Mouse (Mus musculus) liver, embryonic 11.5 days (tissue): ENCODE data around the gene Olfr1002. TPM values are rescaled to one million over a fixed set of nuclear protein-coding genes. Genes with fewer than 3 reads are reported as not detected.
"Not testable (repeated sequence)": the region's sequence is repeated elsewhere in the genome, so short reads cannot be mapped to it uniquely, and the experiment has no call there.

Experiments
- ATAC-seq: fragments of 200-750 bp; cut with Nextera tagmentation; replicated peaks from 2 replicates; pipeline ENCODE4 v1.8.0; 2017; ENCODE audit warnings: moderate number of reproducible peaks, mild to moderate bottlenecking, moderate TSS enrichment, moderate library complexity; ENCODE audit not compliant: low FRiP score
- DNase-seq: peaks from one replicate; pipeline ENCODE4 v3.0.0-alpha.2; 2017; ENCODE audit warnings: low spot score
- H3K27ac ChIP-seq: fragments of 300-500 bp; sonication (generic); 2 replicates; pipeline ENCODE4 v1.5.1; 2014; ENCODE audit warnings: mild to moderate bottlenecking, low read depth, low read length, control low read depth
- H3K27me3 ChIP-seq: fragments of 300-500 bp; sonication (generic); replicated peaks from 2 replicates; pipeline ENCODE4 v1.6.1; 2014; ENCODE audit warnings: low read length, mixed read lengths; ENCODE audit not compliant: control insufficient read depth, insufficient read depth
- H3K36me3 ChIP-seq: fragments of 300-500 bp; sonication (generic); 2 replicates; pipeline ENCODE4 v1.6.1; 2014; ENCODE audit warnings: mild to moderate bottlenecking, low read length, moderate library complexity, mixed read lengths; ENCODE audit not compliant: control insufficient read depth, insufficient read depth
- H3K4me1 ChIP-seq: fragments of 300-500 bp; sonication (generic); replicated peaks from 2 replicates; pipeline ENCODE4 v1.6.1; 2014; ENCODE audit warnings: low read length, mixed read lengths; ENCODE audit not compliant: control insufficient read depth, insufficient read depth
- H3K4me2 ChIP-seq: fragments of 300-500 bp; sonication (generic); 2 replicates; pipeline ENCODE4 v1.6.1; 2014; ENCODE audit warnings: mild to moderate bottlenecking, control low read depth, moderate library complexity
- H3K4me3 ChIP-seq: fragments of 300-500 bp; sonication (generic); 2 replicates; pipeline ENCODE4 v1.5.1; 2014; ENCODE audit warnings: low read depth, low read length, control low read depth
- H3K9ac ChIP-seq: fragments of 300-500 bp; sonication (generic); 2 replicates; pipeline ENCODE4 v1.6.1; 2014; ENCODE audit warnings: low read depth, low read length, control low read depth
- H3K9me3 ChIP-seq: fragments of 300-500 bp; sonication (generic); 2 replicates; pipeline ENCODE4 v1.6.1; 2016; ENCODE audit warnings: low read length, inconsistent platforms, mixed read lengths; ENCODE audit not compliant: control insufficient read depth
- WGBS: fragments of 180-500 bp; shearing (Covaris S2); extraction: QIAGEN DNeasy Blood & Tissue Kit; methylation state at CpG from one replicate; pipeline ENCODE4 v1.1.7; 2014; 5-methylcytosine and 5-hydroxymethylcytosine counted together
- polyA plus RNA-seq: library from polyadenylated mRNA; unstranded; fragments of >200 nt; fragmentation: Nextera tagmentation; extraction: Ambion mirVana; gene quantifications from 2 replicates; pipeline ENCODE4 v1.2.1, GENCODE M21; 2014

The Olfr1002 gene
- polyA plus RNA-seq: not detected in 2 replicates

DNA sequence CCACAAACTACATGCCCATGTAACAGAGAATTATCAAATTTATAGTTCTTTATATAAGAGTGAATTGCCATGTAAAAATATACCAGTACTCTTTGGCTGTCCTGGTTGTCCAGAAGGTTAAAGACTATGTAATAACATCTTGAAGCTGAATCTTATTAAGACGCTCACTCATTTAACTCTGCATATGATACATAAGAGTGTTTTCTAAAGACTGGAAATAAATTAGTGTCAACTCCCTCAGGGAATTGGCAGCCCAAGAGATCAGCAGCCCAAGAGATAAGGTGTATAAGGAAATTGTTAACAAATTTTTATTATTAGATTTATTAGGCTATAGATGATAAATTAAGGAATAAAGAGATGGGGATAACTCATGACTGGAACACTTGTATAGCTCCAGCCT lies at the start of gene Olfr1002:
TSS of gene Olfr1002 (minus strand) at position 101 of the 400 bp plus-strand sequence.
- Histone ChIP-seq H3K4me3 (no peak within 1 kb of the TSS), H3K4me1 (no peaks in the 10 kb centered on the region), H3K9ac (no peak within 1 kb of the TSS), H3K9me3 (no peaks in the 10 kb centered on the region), H3K27me3 (no peaks in the 10 kb centered on the region), H3K27ac (no peak within 1 kb of the TSS), H3K4me2 (no peak within 1 kb of the TSS), H3K36me3 (no peaks in the 10 kb centered on the region)
- ATAC-seq: no peak
- 86% methylated on average over 1 of the region's 1 CpGs for WGBS
- DNase-seq: no peak

DNA sequence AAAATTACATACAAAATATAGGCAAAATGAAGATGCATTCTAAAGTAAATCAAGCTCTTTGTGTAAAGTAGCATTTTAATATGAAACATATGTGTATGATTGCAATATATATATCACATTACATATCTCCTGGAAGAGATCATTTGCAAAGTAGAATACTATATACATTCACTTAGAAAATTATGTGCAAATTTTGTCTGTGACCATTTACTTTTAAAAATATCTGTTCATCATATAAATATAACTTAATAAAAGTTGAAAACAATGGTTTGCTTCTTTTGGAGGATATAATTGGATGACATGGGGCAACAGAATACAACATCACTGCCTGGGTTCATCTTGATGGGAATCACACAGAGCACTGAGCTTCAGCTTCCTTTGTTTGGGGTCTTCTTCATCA lies 38.6 kb upstream of the Olfr1002 start, which contains the start of gene Olfr1008:
TSS of gene Olfr1008 (plus strand) at position 301 of the 400 bp plus-strand sequence.
- no peaks in the 10 kb centered on the region for H3K4me1 ChIP-seq
- no peak within 1 kb of the TSS for H3K4me3 ChIP-seq
- H3K4me2 ChIP-seq: no peak within 1 kb of the TSS
- H3K27ac ChIP-seq: no peak within 1 kb of the TSS
- H3K36me3 ChIP-seq: no peaks in the 10 kb centered on the region
- H3K9ac ChIP-seq: no peak within 1 kb of the TSS
- DNase-seq (no peak), ATAC-seq (no peak)
- H3K27me3 ChIP-seq: no peaks in the 10 kb centered on the region
- no peaks in the 10 kb centered on the region for H3K9me3 ChIP-seq

DNA sequence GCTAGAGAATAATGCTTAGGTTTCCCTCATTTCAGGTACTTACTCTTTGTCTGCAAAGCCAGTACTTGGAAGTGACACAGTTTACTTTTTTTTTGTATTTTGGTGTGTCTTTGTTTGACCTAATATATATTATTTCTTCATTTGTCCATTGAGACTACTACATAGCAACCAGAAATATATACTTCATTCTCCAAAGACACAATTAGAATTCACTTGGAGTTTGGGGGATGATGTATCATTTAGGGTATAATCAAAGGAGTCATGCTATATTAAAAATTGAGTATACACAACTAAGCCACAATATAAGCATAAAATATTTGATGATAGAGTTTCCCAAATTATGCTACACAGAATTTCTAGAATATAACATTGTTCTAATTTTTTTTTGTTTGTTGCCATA lies 28.2 kb upstream of the Olfr1002 start, which contains the start of gene Olfr1006:
TSS of gene Olfr1006 (minus strand) at position 101 of the 400 bp plus-strand sequence.
- Histone ChIP-seq H3K4me1 (no peaks in the 10 kb centered on the region), H3K27ac (no peak within 1 kb of the TSS), H3K9ac (no peak within 1 kb of the TSS), H3K36me3 (no peaks in the 10 kb centered on the region), H3K9me3 (no peaks in the 10 kb centered on the region), H3K27me3 (no peaks in the 10 kb centered on the region), H3K4me3 (no peak within 1 kb of the TSS), H3K4me2 (no peak within 1 kb of the TSS)
- no peak for ATAC-seq
- no peak for DNase-seq

DNA sequence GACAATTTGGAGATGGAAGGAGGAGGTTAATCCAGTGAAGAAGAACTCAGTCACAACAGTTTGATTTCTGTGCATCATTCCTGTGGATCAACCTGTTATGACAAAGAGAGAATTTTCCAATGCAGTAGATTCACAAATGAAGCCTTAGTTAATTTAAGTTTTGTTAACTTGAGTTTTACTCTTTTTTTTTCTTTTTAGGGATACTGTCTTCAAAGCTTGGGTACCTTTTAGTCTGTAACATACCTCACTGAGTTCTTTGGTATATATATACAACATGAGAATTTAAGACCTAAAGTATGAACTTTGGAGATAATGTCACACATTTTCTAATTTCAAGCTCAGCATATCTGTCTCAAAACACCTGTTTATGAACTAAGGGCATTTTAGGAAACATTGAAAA lies 13.9 kb upstream of the Olfr1002 start, which contains the start of gene Olfr154:
TSS of gene Olfr154 (minus strand) at position 101 of the 400 bp plus-strand sequence.
- H3K4me2 ChIP-seq, H3K27ac ChIP-seq, DNase-seq, H3K9ac ChIP-seq, H3K4me1 ChIP-seq, H3K9me3 ChIP-seq, H3K4me3 ChIP-seq, ATAC-seq, H3K27me3 ChIP-seq, H3K36me3 ChIP-seq: not testable (repeated sequence)

DNA sequence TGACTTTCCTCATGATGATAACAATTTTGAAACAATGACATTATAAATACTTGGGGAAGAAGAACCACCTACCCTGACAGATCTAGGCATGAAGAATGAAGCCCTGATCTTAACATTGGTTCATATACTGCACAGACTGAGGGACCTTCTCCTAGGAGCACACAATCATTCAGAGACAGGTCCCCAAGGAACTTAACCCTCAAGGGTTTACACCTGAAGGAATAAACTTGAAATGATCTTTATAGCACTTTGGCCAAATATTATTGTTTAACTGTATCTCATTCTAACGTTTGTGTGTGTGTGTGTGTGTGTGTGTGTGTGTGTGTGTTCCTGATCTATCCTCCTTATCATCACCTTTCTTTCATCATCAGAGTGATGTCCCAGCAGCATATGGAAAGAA lies 38.7 kb downstream of the Olfr1002 start, which contains the start of gene Olfr1000:
TSS of gene Olfr1000 (minus strand) at position 101 of the 400 bp plus-strand sequence.
- Histone ChIP-seq H3K9ac (no peak within 1 kb of the TSS), H3K36me3 (no peaks in the 10 kb centered on the region), H3K27ac (no peak within 1 kb of the TSS), H3K4me3 (no peak within 1 kb of the TSS), H3K4me1 (no peaks in the 10 kb centered on the region), H3K27me3 (no peaks in the 10 kb centered on the region), H3K4me2 (no peak within 1 kb of the TSS), H3K9me3 (no peaks in the 10 kb centered on the region)
- DNase-seq: no peak
- no peak for ATAC-seq
- 47% methylated on average over 1 of the region's 1 CpGs for WGBS

Other genes with a start within 250 kb of the Olfr1002 start
- gene Olfr992, start 241.2 kb downstream of the Olfr1002 start, polyA plus RNA-seq: not detected in 2 replicates
- not detected in 2 replicates for gene Olfr993, start 235.8 kb downstream of the Olfr1002 start, polyA plus RNA-seq
- not detected in 2 replicates for gene Olfr994, start 214.3 kb downstream of the Olfr1002 start, polyA plus RNA-seq
- gene Olfr995, start 207.1 kb downstream of the Olfr1002 start, polyA plus RNA-seq: not detected in 2 replicates
- gene 4833423E24Rik, start 131.7 kb downstream of the Olfr1002 start, polyA plus RNA-seq: not detected in 2 replicates
- not detected in 2 replicates for gene Olfr996, start 71.5 kb downstream of the Olfr1002 start, polyA plus RNA-seq
- gene Olfr998, start 61.8 kb downstream of the Olfr1002 start, polyA plus RNA-seq: not detected in 2 replicates
- not detected in 2 replicates for gene Olfr1000, start 38.8 kb downstream of the Olfr1002 start, polyA plus RNA-seq
- gene Olfr154, start 13.8 kb upstream of the Olfr1002 start, polyA plus RNA-seq: not detected in 2 replicates
- not detected in 2 replicates for gene Olfr1006, start 28.1 kb upstream of the Olfr1002 start, polyA plus RNA-seq
- gene Olfr1008, start 38.7 kb upstream of the Olfr1002 start, polyA plus RNA-seq: not detected in 2 replicates
- not detected in 2 replicates for gene Olfr1009, start 64.7 kb upstream of the Olfr1002 start, polyA plus RNA-seq
- gene Olfr1012, start 112.1 kb upstream of the Olfr1002 start, polyA plus RNA-seq: not detected in 2 replicates
- gene Olfr1013, start 116.4 kb upstream of the Olfr1002 start, polyA plus RNA-seq: not detected in 2 replicates
- not detected in 2 replicates for gene Olfr1014, start 122.0 kb upstream of the Olfr1002 start, polyA plus RNA-seq
- gene Olfr1015, start 131.3 kb upstream of the Olfr1002 start, polyA plus RNA-seq: not detected in 2 replicates
- gene Olfr1016, start 151.8 kb upstream of the Olfr1002 start, polyA plus RNA-seq: not detected in 2 replicates
- gene Olfr1018, start 167.8 kb upstream of the Olfr1002 start, polyA plus RNA-seq: not detected in 2 replicates
- not detected in 2 replicates for gene Olfr1019, start 194.8 kb upstream of the Olfr1002 start, polyA plus RNA-seq
- gene Olfr1020, start 196.3 kb upstream of the Olfr1002 start, polyA plus RNA-seq: not detected in 2 replicates
- not detected in 2 replicates for gene Olfr1022, start 217.9 kb upstream of the Olfr1002 start, polyA plus RNA-seq
- gene Olfr1023, start 234.9 kb upstream of the Olfr1002 start, polyA plus RNA-seq: not detected in 2 replicates